Mouse (Mus musculus) stomach, postnatal 0 days (tissue): ENCODE measurements around the gene Gng13. TPM values are rescaled to one million over a fixed set of nuclear protein-coding genes. Genes with fewer than 3 reads are reported as not detected.

Experiments
- ATAC-seq: fragments of 200-750 bp; cut with Nextera tagmentation; 2 replicates; pipeline ENCODE4 v1.8.0; 2017; ENCODE audit not compliant: low FRiP score, low TSS enrichment
- DNase-seq: peaks from one replicate; pipeline ENCODE4 v3.0.0-alpha.2; 2016; ENCODE audit warnings: low spot score
- H3K27ac ChIP-seq: fragments of 300-500 bp; sonication (generic); replicated peaks from 2 replicates; pipeline ENCODE4 v1.5.1; 2014; ENCODE audit warnings: mild to moderate bottlenecking, control low read depth
- H3K27me3 ChIP-seq: fragments of 300-500 bp; sonication (generic); 2 replicates; pipeline ENCODE4 v1.6.1; 2014; ENCODE audit warnings: low read length; ENCODE audit not compliant: control insufficient read depth, insufficient read depth
- H3K36me3 ChIP-seq: fragments of 300-500 bp; sonication (generic); 2 replicates; pipeline ENCODE4 v1.6.1; 2014; ENCODE audit warnings: low read length, mixed read lengths; ENCODE audit not compliant: control insufficient read depth, insufficient read depth
- H3K4me1 ChIP-seq: fragments of 300-500 bp; sonication (generic); replicated peaks from 2 replicates; pipeline ENCODE4 v1.6.1; 2014; ENCODE audit warnings: antibody characterized with exemption; ENCODE audit not compliant: control insufficient read depth, insufficient read depth
- H3K4me2 ChIP-seq: fragments of 300-500 bp; sonication (generic); replicated peaks from 2 replicates; pipeline ENCODE4 v1.6.1; 2014; ENCODE audit warnings: low read depth, mild to moderate bottlenecking, control low read depth, moderate library complexity
- H3K4me3 ChIP-seq: fragments of 300-500 bp; sonication (generic); 2 replicates; pipeline ENCODE4 v1.5.1; 2014; ENCODE audit warnings: low read depth, low read length, control low read depth
- H3K9ac ChIP-seq: fragments of 300-500 bp; sonication (generic); 2 replicates; pipeline ENCODE4 v1.6.1; 2014; ENCODE audit warnings: mild to moderate bottlenecking, low read length, control low read depth, mixed read lengths
- H3K9me3 ChIP-seq: fragments of 300-500 bp; sonication (generic); 2 replicates; pipeline ENCODE4 v1.6.1; 2016; ENCODE audit warnings: low read length; ENCODE audit not compliant: control insufficient read depth
- CTCF ChIP-seq: IDR thresholded peaks from 2 replicates; pipeline ENCODE4 v1.5.1; 2016; ENCODE audit warnings: antibody characterized with exemption, low read depth, mild to moderate bottlenecking, moderate library complexity
- EP300 ChIP-seq: optimal IDR thresholded peaks from 2 replicates; pipeline ENCODE3; 2016; ENCODE audit warnings: antibody characterized with exemption
- WGBS: fragments of 180-500 bp; shearing (Covaris S2); extraction: QIAGEN DNeasy Blood & Tissue Kit; methylation state at CpG from one replicate; pipeline ENCODE4 v1.1.7; 2014; 5-methylcytosine and 5-hydroxymethylcytosine counted together
- polyA plus RNA-seq: library from polyadenylated mRNA; unstranded; fragments of >200 nt; fragmentation: Nextera tagmentation; extraction: Ambion mirVana; gene quantifications from 2 replicates; pipeline ENCODE4 v1.2.1, GENCODE M21; 2015

Gng13 gene
- polyA plus RNA-seq, 1 experiment from 2014 or later = 1.4 TPM

DNA sequence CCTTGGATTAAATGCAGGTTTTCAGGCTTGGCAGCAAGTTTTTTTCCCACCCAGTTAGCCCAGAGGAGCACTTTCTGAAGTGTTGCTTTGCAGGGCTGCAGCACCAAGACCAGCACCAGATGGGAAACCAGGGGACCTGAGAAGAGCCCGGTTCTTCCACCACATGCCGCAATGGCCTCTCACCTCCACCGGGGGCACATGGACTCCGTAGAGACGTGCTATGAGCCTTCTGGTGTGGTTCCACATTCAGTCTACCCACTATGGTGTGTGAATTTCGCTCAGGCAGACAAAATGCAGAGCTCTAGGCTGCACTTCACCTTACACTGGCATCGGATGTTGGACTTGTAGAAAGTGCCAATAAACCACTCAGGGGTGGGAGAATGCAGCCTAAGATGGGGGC lies 30.6 kb upstream of the Gng13 start:
- Histone ChIP-seq H3K27me3 (no peaks in the 10 kb centered on the region), H3K4me3 (no peak overlapping the region), H3K36me3 (no peaks in the 10 kb centered on the region), H3K9me3 (no peaks in the 10 kb centered on the region), H3K4me2 (no peak overlapping the region), H3K27ac (no peak overlapping the region), H3K9ac (no peak overlapping the region), H3K4me1 (no peaks in the 10 kb centered on the region)
- ATAC-seq = no peak
- 47% methylated on average over 7 of the region's 7 CpGs for WGBS
- TF ChIP-seq CTCF = peak; percentile 58
- no peak for TF ChIP-seq EP300
- DNase-seq = no peak

- no peak overlapping the region for H3K27ac ChIP-seq
- no peaks in the 10 kb centered on the region for H3K9me3 ChIP-seq
- H3K4me3 ChIP-seq = no peak overlapping the region
- no peak overlapping the region for H3K9ac ChIP-seq
- H3K4me1 ChIP-seq = no peaks in the 10 kb centered on the region
- H3K27me3 ChIP-seq = no peaks in the 10 kb centered on the region
- no peak for TF ChIP-seq CTCF
- no peak for TF ChIP-seq EP300
- DNase-seq (no peak), ATAC-seq (no peak)
- 83% methylated on average over 4 of the region's 4 CpGs for WGBS
- H3K36me3 ChIP-seq = no peaks in the 10 kb centered on the region
- H3K4me2 ChIP-seq = no peak overlapping the region
These were observed 28.0 kb upstream of the Gng13 start for GRCm38 (mm10) chr17:25688922-25689321.

GRCm38 (mm10) chr17:25696263-25696662 lies 20.7 kb upstream of the Gng13 start:
- Histone ChIP-seq H3K4me2 (no peak overlapping the region), H3K9ac (no peak overlapping the region), H3K36me3 (no peaks in the 10 kb centered on the region), H3K9me3 (no peaks in the 10 kb centered on the region), H3K27ac (no peak overlapping the region), H3K4me3 (no peak overlapping the region), H3K4me1 (no peaks in the 10 kb centered on the region), H3K27me3 (no peaks in the 10 kb centered on the region)
- no peak for ATAC-seq
- TF ChIP-seq CTCF = no peak
- no peak for TF ChIP-seq EP300
- DNase-seq = no peak
- WGBS = 21% methylated on average over 1 of the region's 1 CpGs

DNA sequence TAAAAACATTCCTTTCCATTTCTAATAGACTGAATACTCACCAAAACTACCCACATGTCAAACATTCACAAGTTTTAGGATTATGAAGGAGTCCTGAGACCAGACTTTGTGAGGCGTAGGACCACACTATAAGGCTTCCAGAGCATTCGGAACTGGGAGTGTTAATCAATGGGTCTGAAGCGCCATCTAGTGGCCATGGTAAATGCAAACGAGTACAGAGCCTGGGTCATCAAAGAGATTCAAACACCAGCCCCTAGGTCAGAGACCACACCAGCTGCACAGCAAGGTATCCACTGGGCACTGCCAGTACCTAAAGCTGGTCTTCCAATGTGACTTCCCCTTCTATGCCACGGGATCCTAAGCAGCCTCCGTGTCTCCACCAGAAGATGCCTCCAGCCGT lies 18.5 kb upstream of the Gng13 start:
- H3K36me3 ChIP-seq = no peaks in the 10 kb centered on the region
- H3K27ac ChIP-seq = no peak overlapping the region
- H3K4me1 ChIP-seq = no peaks in the 10 kb centered on the region
- ATAC-seq = peak; percentile 61; the same call in 1 of the 2 replicates
- no peak overlapping the region for H3K4me2 ChIP-seq
- no peaks in the 10 kb centered on the region for H3K9me3 ChIP-seq
- peak; percentile 72 for DNase-seq
- TF ChIP-seq EP300 (no peak), CTCF (peak; percentile 93)
- H3K9ac ChIP-seq = no peak overlapping the region
- no peaks in the 10 kb centered on the region for H3K27me3 ChIP-seq
- H3K4me3 ChIP-seq = no peak overlapping the region
- WGBS = 12% methylated on average over 7 of the region's 7 CpGs

GRCm38 (mm10) chr17:25700863-25701496 lies 16.0 kb upstream of the Gng13 start:
- ATAC-seq (no peak), DNase-seq (no peak)
- Histone ChIP-seq H3K27me3 (no peaks in the 10 kb centered on the region), H3K9ac (no peak overlapping the region), H3K4me3 (no peak overlapping the region), H3K9me3 (no peaks in the 10 kb centered on the region), H3K36me3 (no peaks in the 10 kb centered on the region), H3K4me1 (no peaks in the 10 kb centered on the region), H3K27ac (no peak overlapping the region), H3K4me2 (no peak overlapping the region)
- 56% methylated on average over 9 of the region's 9 CpGs for WGBS
- no peak for TF ChIP-seq EP300
- peak; percentile 55 for TF ChIP-seq CTCF

DNA sequence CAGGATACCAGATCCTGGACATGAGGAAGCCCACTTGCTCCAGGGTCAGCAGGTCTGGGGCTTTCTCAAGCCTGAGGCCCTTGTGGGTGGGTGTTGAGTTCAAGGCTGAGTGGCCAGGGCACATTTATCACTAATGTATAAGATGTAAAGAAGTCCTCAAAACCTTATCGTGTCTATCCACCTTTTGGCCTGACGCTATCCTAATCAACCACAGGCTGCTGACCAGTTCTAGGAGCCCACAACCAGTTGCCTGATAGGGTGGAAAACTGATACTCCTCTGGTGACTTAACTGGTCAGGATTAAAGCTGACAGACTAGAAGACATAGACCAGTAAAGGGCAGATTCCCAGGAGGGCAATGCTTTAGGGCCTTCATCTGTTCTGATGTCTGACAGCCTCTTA lies 7.0 kb upstream of the Gng13 start:
- Histone ChIP-seq H3K9me3 (no peaks in the 10 kb centered on the region), H3K4me1 (no peaks in the 10 kb centered on the region), H3K36me3 (no peaks in the 10 kb centered on the region), H3K27me3 (no peaks in the 10 kb centered on the region), H3K4me2 (no peak overlapping the region), H3K27ac (no peak overlapping the region), H3K9ac (no peak overlapping the region), H3K4me3 (no peak overlapping the region)
- DNase-seq (no peak), ATAC-seq (no peak)
- WGBS = 92% methylated on average over 2 of the region's 2 CpGs
- TF ChIP-seq EP300 (no peak), CTCF (no peak)
